Mouse (Mus musculus): ENCODE data around the gene Ctnnal1. TPM values are rescaled to one million over a fixed set of nuclear protein-coding genes. Genes with fewer than 3 reads are reported as not detected.

The Ctnnal1 gene
- polyA plus RNA-seq, 1 experiment, result 34.5 TPM

- Histone ChIP-seq H3K27ac (ENCODE audit: insufficient read depth, low read length) (no peak overlapping the region), H3K27me3 (ENCODE audit: control insufficient read depth, insufficient read depth, low read length) (no peaks in the 10 kb centered on the region), H3K4me1 (ENCODE audit: control insufficient read depth, insufficient read depth, low read length) (no peaks in the 10 kb centered on the region), H3K4me3 (replicated peaks; ENCODE audit: insufficient read depth, low read depth, low read length) (no peak overlapping the region)
- no peak for TF ChIP-seq CTCF (IDR thresholded peaks at IDR 0.05; ENCODE audit: borderline replicate concordance, insufficient read depth, low read depth, low read length)
- TF ChIP-seq POLR2A (IDR thresholded peaks at IDR 0.05; ENCODE audit: borderline replicate concordance, insufficient read depth, low read length), result no peak
- no peak for DNase-seq
- 90% methylated on average over 2 of the region's 2 CpGs for WGBS
These were observed 36.7 kb upstream of the Ctnnal1 start for GRCm38 (mm10) chr4:56901671-56902070.

GRCm38 (mm10) chr4:56899216-56899615 lies 34.2 kb upstream of the Ctnnal1 start:
- WGBS, result 87% methylated on average over 8 of the region's 8 CpGs
- no peaks in the 10 kb centered on the region for H3K27me3 ChIP-seq (ENCODE audit: control insufficient read depth, insufficient read depth, low read length)
- DNase-seq, result no peak
- H3K4me3 ChIP-seq (replicated peaks; ENCODE audit: insufficient read depth, low read depth, low read length), result no peak overlapping the region
- H3K4me1 ChIP-seq (ENCODE audit: control insufficient read depth, insufficient read depth, low read length), result no peaks in the 10 kb centered on the region; the same call in 1 of the 2 replicates
- H3K27ac ChIP-seq (ENCODE audit: insufficient read depth, low read length), result no peak overlapping the region
- no peak for TF ChIP-seq POLR2A (IDR thresholded peaks at IDR 0.05; ENCODE audit: borderline replicate concordance, insufficient read depth, low read length)
- TF ChIP-seq CTCF (IDR thresholded peaks at IDR 0.05; ENCODE audit: borderline replicate concordance, insufficient read depth, low read depth, low read length), result no peak

- Histone ChIP-seq H3K27ac (ENCODE audit: insufficient read depth, low read length) (no peak overlapping the region), H3K4me1 (ENCODE audit: control insufficient read depth, insufficient read depth, low read length) (no peaks in the 10 kb centered on the region; the same call in 1 of the 2 replicates), H3K27me3 (ENCODE audit: control insufficient read depth, insufficient read depth, low read length) (no peaks in the 10 kb centered on the region), H3K4me3 (replicated peaks; ENCODE audit: insufficient read depth, low read depth, low read length) (no peak overlapping the region)
- DNase-seq, result no peak
- WGBS, result 78% methylated on average over 3 of the region's 3 CpGs
- TF ChIP-seq CTCF (IDR thresholded peaks at IDR 0.05; ENCODE audit: borderline replicate concordance, insufficient read depth, low read depth, low read length), result no peak
- TF ChIP-seq POLR2A (IDR thresholded peaks at IDR 0.05; ENCODE audit: borderline replicate concordance, insufficient read depth, low read length), result no peak
These were observed 32.5 kb upstream of the Ctnnal1 start for GRCm38 (mm10) chr4:56897511-56897910.

GRCm38 (mm10) chr4:56894196-56894595 lies 29.2 kb upstream of the Ctnnal1 start:
- no peaks in the 10 kb centered on the region; the same call in 1 of the 2 replicates for H3K4me1 ChIP-seq (ENCODE audit: control insufficient read depth, insufficient read depth, low read length)
- H3K27me3 ChIP-seq (ENCODE audit: control insufficient read depth, insufficient read depth, low read length), result no peaks in the 10 kb centered on the region
- no peak for TF ChIP-seq CTCF (IDR thresholded peaks at IDR 0.05; ENCODE audit: borderline replicate concordance, insufficient read depth, low read depth, low read length)
- TF ChIP-seq POLR2A (IDR thresholded peaks at IDR 0.05; ENCODE audit: borderline replicate concordance, insufficient read depth, low read length), result no peak
- WGBS, result 96% methylated on average over 3 of the region's 3 CpGs
- no peak for DNase-seq
- no peak overlapping the region for H3K27ac ChIP-seq (ENCODE audit: insufficient read depth, low read length)
- H3K4me3 ChIP-seq (replicated peaks; ENCODE audit: insufficient read depth, low read depth, low read length), result no peak overlapping the region

GRCm38 (mm10) chr4:56892501-56893115 lies 27.6 kb upstream of the Ctnnal1 start:
- Histone ChIP-seq H3K4me1 (ENCODE audit: control insufficient read depth, insufficient read depth, low read length) (no peaks in the 10 kb centered on the region; the same call in 1 of the 2 replicates), H3K27ac (ENCODE audit: insufficient read depth, low read length) (no peak overlapping the region), H3K27me3 (ENCODE audit: control insufficient read depth, insufficient read depth, low read length) (no peaks in the 10 kb centered on the region), H3K4me3 (replicated peaks; ENCODE audit: insufficient read depth, low read depth, low read length) (no peak overlapping the region)
- no peak for DNase-seq
- WGBS, result 94% methylated on average over 6 of the region's 6 CpGs
- TF ChIP-seq POLR2A (IDR thresholded peaks at IDR 0.05; ENCODE audit: borderline replicate concordance, insufficient read depth, low read length), result no peak

GRCm38 (mm10) chr4:56888483-56888882 lies 23.5 kb upstream of the Ctnnal1 start:
- peak; percentile 26 to 32 for DNase-seq
- 16% methylated on average over 5 of the region's 5 CpGs for WGBS
- Histone ChIP-seq H3K4me3 (replicated peaks; ENCODE audit: insufficient read depth, low read depth, low read length) (no peak overlapping the region), H3K4me1 (ENCODE audit: control insufficient read depth, insufficient read depth, low read length) (no peaks in the 10 kb centered on the region), H3K27me3 (ENCODE audit: control insufficient read depth, insufficient read depth, low read length) (no peaks in the 10 kb centered on the region), H3K27ac (ENCODE audit: insufficient read depth, low read length) (no peak overlapping the region)
- TF ChIP-seq POLR2A (IDR thresholded peaks at IDR 0.05; ENCODE audit: borderline replicate concordance, insufficient read depth, low read length) (no peak), CTCF (IDR thresholded peaks at IDR 0.05; ENCODE audit: borderline replicate concordance, insufficient read depth, low read depth, low read length) (no peak)

- Histone ChIP-seq H3K4me1 (ENCODE audit: control insufficient read depth, insufficient read depth, low read length) (no peaks in the 10 kb centered on the region), H3K27ac (ENCODE audit: insufficient read depth, low read length) (no peak overlapping the region), H3K4me3 (replicated peaks; ENCODE audit: insufficient read depth, low read depth, low read length) (no peak overlapping the region), H3K27me3 (ENCODE audit: control insufficient read depth, insufficient read depth, low read length) (no peaks in the 10 kb centered on the region)
- DNase-seq, result no peak
- no peak for TF ChIP-seq POLR2A (IDR thresholded peaks at IDR 0.05; ENCODE audit: borderline replicate concordance, insufficient read depth, low read length)
- 95% methylated on average over 6 of the region's 6 CpGs for whole genome bisulfite sequencing
These were observed 21.4 kb upstream of the Ctnnal1 start for GRCm38 (mm10) chr4:56886286-56886979.

- no peak overlapping the region for H3K27ac ChIP-seq (ENCODE audit: insufficient read depth, low read length)
- H3K27me3 ChIP-seq (ENCODE audit: control insufficient read depth, insufficient read depth, low read length), result no peaks in the 10 kb centered on the region
- no peak for DNase-seq
- peaks cover 8% of the 10 kb centered on the region for H3K4me1 ChIP-seq (ENCODE audit: control insufficient read depth, insufficient read depth, low read length)
- TF ChIP-seq CTCF (IDR thresholded peaks at IDR 0.05; ENCODE audit: borderline replicate concordance, insufficient read depth, low read depth, low read length) (no peak), POLR2A (IDR thresholded peaks at IDR 0.05; ENCODE audit: borderline replicate concordance, insufficient read depth, low read length) (no peak)
- H3K4me3 ChIP-seq (replicated peaks; ENCODE audit: insufficient read depth, low read depth, low read length), result no peak overlapping the region
- WGBS, result 82% methylated on average over 11 of the region's 11 CpGs
These were observed 15.2 kb upstream of the Ctnnal1 start for GRCm38 (mm10) chr4:56880036-56880703.

All from cerebellum, adult 2 months (tissue).